Mouse (Mus musculus): ENCODE measurements around the gene Med25.

Med25 gene

GRCm38 (mm10) chr7:44845006-44845405 lies 47.5 kb downstream of the Med25 start:
- DNase-seq: no peak

GRCm38 (mm10) chr7:44841825-44842463 lies 50.6 kb downstream of the Med25 start:
- no peak for DNase-seq

- no peak for DNase-seq
These were observed 52.1 kb downstream of the Med25 start for GRCm38 (mm10) chr7:44840426-44840825.

GRCm38 (mm10) chr7:44839491-44840191 lies 52.9 kb downstream of the Med25 start:
- peak; percentile 43 for DNase-seq

- no peak for DNase-seq
These were observed 53.4 kb downstream of the Med25 start for GRCm38 (mm10) chr7:44839171-44839490.

GRCm38 (mm10) chr7:44838073-44838472 lies 54.4 kb downstream of the Med25 start:
- no peak for DNase-seq

GRCm38 (mm10) chr7:44836423-44837053 lies 56.0 kb downstream of the Med25 start:
- DNase-seq: no peak

- no peak for DNase-seq
These were observed 56.5 kb downstream of the Med25 start for GRCm38 (mm10) chr7:44836016-44836404.

- DNase-seq: no peak
These were observed 57.0 kb downstream of the Med25 start for GRCm38 (mm10) chr7:44835373-44836015.

- DNase-seq: no peak
These were observed 59.7 kb downstream of the Med25 start for GRCm38 (mm10) chr7:44832763-44833162.

- DNase-seq: no peak
These were observed 63.8 kb downstream of the Med25 start for GRCm38 (mm10) chr7:44828706-44829105.

- no peak for DNase-seq
These were observed 65.7 kb downstream of the Med25 start for GRCm38 (mm10) chr7:44826771-44827170.

Data from kidney, adult 18-20 months (tissue).